Mouse (Mus musculus) ES-E14 (cell line): Measurements from ENCODE around the gene Dlx4.

Experiments
- CHD2 ChIP-seq: IDR thresholded peaks from 2 replicates; pipeline ENCODE4 v1.6.1; 2014; ENCODE audit warnings: mild to moderate bottlenecking, low read depth, low read length, inconsistent platforms
- HCFC1 ChIP-seq: IDR thresholded peaks from 2 replicates; pipeline ENCODE4 v1.6.1; 2012; ENCODE audit warnings: low read length, inconsistent platforms, borderline replicate concordance; ENCODE audit not compliant: insufficient read depth
- MAFK ChIP-seq: IDR thresholded peaks from 2 replicates; pipeline ENCODE4 v1.6.1; 2014; ENCODE audit warnings: mild to moderate bottlenecking, low read depth, low read length, inconsistent platforms; ENCODE audit not compliant: insufficient read depth
- ZC3H11A ChIP-seq: IDR thresholded peaks from 2 replicates; pipeline ENCODE4 v1.6.1; 2012; ENCODE audit warnings: low read depth, mild to moderate bottlenecking, inconsistent platforms, low read length, borderline replicate concordance
- ZNF384 ChIP-seq: IDR thresholded peaks from 2 replicates; pipeline ENCODE4 v1.6.1; 2012; ENCODE audit warnings: low read depth, low read length, inconsistent platforms

GRCm38 (mm10) chr11:95157872-95158271 lies 11.8 kb upstream of the Dlx4 start:
- no peak for TF ChIP-seq CHD2
- no peak for TF ChIP-seq MAFK
- no peak for TF ChIP-seq ZNF384
- TF ChIP-seq ZC3H11A, result no peak
- TF ChIP-seq HCFC1, result no peak
